Mouse (Mus musculus) ES-Bruce4 (cell line): ENCODE measurements at regions not wholly inside any gene's neighbourhood (a gene's known extent, or its start where the extent isn't known, plus 50 kb on each side); places are given as distances from the start of the nearest gene placed in this dataset.

Source experiments
- CTCF ChIP-seq: IDR thresholded peaks from one replicate; pipeline ENCODE4 v1.8.1; 2011; ENCODE audit warnings: low read depth, low read length
- POLR2A ChIP-seq: IDR thresholded peaks from one replicate; pipeline ENCODE4 v1.8.1; 2011; ENCODE audit warnings: low read length; ENCODE audit not compliant: insufficient read depth

DNA sequence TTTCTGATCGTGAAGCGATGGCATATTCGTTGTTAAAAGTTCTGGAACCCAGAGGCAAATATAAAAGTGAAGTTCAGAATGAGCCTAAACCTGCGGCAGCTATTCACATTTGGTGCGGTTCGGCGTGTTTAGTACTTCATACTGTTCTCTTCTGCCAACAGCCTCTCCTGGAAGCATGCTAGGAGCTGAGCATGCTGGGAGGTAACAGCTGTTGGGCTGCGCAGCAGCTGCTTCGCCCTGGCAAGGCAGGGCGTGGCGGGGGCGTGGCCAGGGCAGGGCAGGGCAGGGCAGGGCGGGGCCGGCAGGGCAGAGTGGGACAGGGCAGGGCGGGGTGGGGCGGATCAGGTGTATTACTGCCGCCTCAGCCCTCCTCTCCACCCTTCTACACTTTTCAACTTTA lies 107.2 kb upstream of the Mdm1 start:
- no peak for TF ChIP-seq POLR2A
- no peak for TF ChIP-seq CTCF
